Mouse (Mus musculus) CH12.LX (cell line): ENCODE results near the gene Fcgr1. TPM values are rescaled to one million over a fixed set of nuclear protein-coding genes. Genes with fewer than 3 reads are reported as not detected.

Experiments used
- DNase-seq: peaks from one replicate; pipeline ENCODE4 v3.0.0-alpha.2; 2013; ENCODE audit errors: extremely low read depth
- H3K27ac ChIP-seq: 2 replicates; pipeline ENCODE4 v1.5.1; 2012; ENCODE audit warnings: low read depth, mild to moderate bottlenecking, control low read depth, moderate library complexity; ENCODE audit not compliant: insufficient read depth
- H3K27me3 ChIP-seq: replicated peaks from 2 replicates; pipeline ENCODE3; 2012; ENCODE audit warnings: inconsistent platforms
- H3K36me3 ChIP-seq, 2 experiments: replicated peaks in 1 of 2; 2 replicates each; pipeline versions ENCODE3 to v1.6.1; 2012; ENCODE audit warnings: inconsistent platforms in 1 of 2, low read length in 1 of 2, mild to moderate bottlenecking in 1 of 2, mixed read lengths in 1 of 2, moderate library complexity in 1 of 2; ENCODE audit not compliant: control insufficient read depth in 1 of 2, insufficient read depth in 1 of 2
- H3K4me1 ChIP-seq, 2 experiments: 2 replicates each; pipeline ENCODE4 v1.6.1; 2012; ENCODE audit warnings: inconsistent platforms in 1 of 2, moderate library complexity in 1 of 2; ENCODE audit not compliant: insufficient read depth in 2 of 2, control insufficient read depth in 1 of 2
- H3K4me2 ChIP-seq: 2 replicates; pipeline ENCODE4 v1.6.1; 2012; ENCODE audit warnings: low read depth, mild to moderate bottlenecking, control low read depth; ENCODE audit not compliant: poor library complexity, insufficient read depth, severe bottlenecking
- H3K4me3 ChIP-seq, 3 experiments: fragments of 150-350 bp in 1 of 3; sonication (generic) in 1 of 3; replicated peaks in 1 of 3; 2 replicates each; pipeline versions ENCODE3 to v1.5.1; 2011 to 2012; ENCODE audit warnings: low read depth in 2 of 3, low read length in 2 of 3, mild to moderate bottlenecking in 2 of 3, moderate library complexity in 2 of 3, control low read depth in 1 of 3, improper control_type of control experiment in 1 of 3, inconsistent platforms in 1 of 3, mixed read lengths in 1 of 3; ENCODE audit not compliant: poor library complexity in 1 of 3
- H3K79me2 ChIP-seq: replicated peaks from 2 replicates; pipeline ENCODE4 v1.6.1; 2012; ENCODE audit warnings: mild to moderate bottlenecking, moderate library complexity; ENCODE audit not compliant: control insufficient read depth, poor library complexity, insufficient read depth, severe bottlenecking; ENCODE audit errors: extremely low read depth
- H3K9ac ChIP-seq: 2 replicates; pipeline ENCODE4 v1.6.1; 2012; ENCODE audit warnings: low read depth, mild to moderate bottlenecking, control low read depth, moderate library complexity; ENCODE audit not compliant: insufficient read depth
- H3K9me3 ChIP-seq: replicated peaks from 2 replicates; pipeline ENCODE3; 2012; ENCODE audit warnings: low read length, inconsistent platforms, mixed read lengths
- BHLHE40 ChIP-seq: IDR thresholded peaks from 2 replicates; pipeline ENCODE4 v1.6.1; 2011; ENCODE audit warnings: mild to moderate bottlenecking, low read depth, low read length, improper control_type of control experiment
- E2F4 ChIP-seq: IDR thresholded peaks from 2 replicates; pipeline ENCODE4 v1.6.1; 2011; ENCODE audit warnings: low read depth, low read length, improper control_type of control experiment; ENCODE audit not compliant: insufficient replicate concordance
- ELF1 ChIP-seq: IDR thresholded peaks from 2 replicates; pipeline ENCODE4 v1.6.1; 2014; ENCODE audit warnings: low read depth, mild to moderate bottlenecking, inconsistent platforms, low read length, improper control_type of control experiment
- ETS1 ChIP-seq: conservative IDR thresholded peaks from 2 replicates; pipeline ENCODE4 v1.6.1; 2012; ENCODE audit warnings: low read depth, mild to moderate bottlenecking, inconsistent platforms, low read length, improper control_type of control experiment, moderate library complexity
- GABPA ChIP-seq: IDR thresholded peaks from 2 replicates; pipeline ENCODE4 v1.6.1; 2012; ENCODE audit warnings: low read depth, low read length, improper control_type of control experiment, inconsistent platforms; ENCODE audit not compliant: insufficient replicate concordance
- IRF4 ChIP-seq: IDR thresholded peaks from 2 replicates; pipeline ENCODE4 v1.6.1; 2014; ENCODE audit warnings: low read depth, mild to moderate bottlenecking, inconsistent platforms, low read length, improper control_type of control experiment
- KAT2A ChIP-seq: IDR thresholded peaks from 2 replicates; pipeline ENCODE4 v1.6.1; 2012; ENCODE audit warnings: low read length, improper control_type of control experiment, inconsistent platforms; ENCODE audit not compliant: insufficient replicate concordance
- MAFK ChIP-seq: IDR thresholded peaks from 2 replicates; pipeline ENCODE4 v1.6.1; 2011; ENCODE audit warnings: low read length, improper control_type of control experiment; ENCODE audit not compliant: insufficient replicate concordance
- MAZ ChIP-seq: IDR thresholded peaks from 2 replicates; pipeline ENCODE4 v1.6.1; 2012; ENCODE audit warnings: low read depth, mild to moderate bottlenecking, inconsistent platforms, low read length, improper control_type of control experiment, moderate library complexity
- MEF2A ChIP-seq: IDR thresholded peaks from 2 replicates; pipeline ENCODE4 v1.6.1; 2014; ENCODE audit warnings: low read depth, mild to moderate bottlenecking, inconsistent platforms, low read length, improper control_type of control experiment, borderline replicate concordance
- MXI1 ChIP-seq: IDR thresholded peaks from 2 replicates; pipeline ENCODE4 v1.6.1; 2011; ENCODE audit warnings: mild to moderate bottlenecking, low read depth, low read length, improper control_type of control experiment
- NRF1 ChIP-seq: IDR thresholded peaks from 2 replicates; pipeline ENCODE4 v1.6.1; 2014; ENCODE audit warnings: low read depth, mild to moderate bottlenecking, inconsistent platforms, low read length, improper control_type of control experiment, moderate library complexity
- PAX5 ChIP-seq: IDR thresholded peaks from 2 replicates; pipeline ENCODE4 v1.6.1; 2012; ENCODE audit warnings: low read length, inconsistent platforms, mixed read lengths
- POLR2AphosphoS2 ChIP-seq: IDR thresholded peaks from 2 replicates; pipeline ENCODE4 v1.6.1; 2011; ENCODE audit warnings: low read depth, low read length, improper control_type of control experiment
- RCOR1 ChIP-seq: conservative IDR thresholded peaks from 2 replicates; pipeline ENCODE4 v1.6.1; 2012; ENCODE audit warnings: low read depth, mild to moderate bottlenecking, inconsistent platforms, low read length, improper control_type of control experiment
- SIN3A ChIP-seq: IDR thresholded peaks from 2 replicates; pipeline ENCODE4 v1.6.1; 2012; ENCODE audit warnings: low read length, improper control_type of control experiment, inconsistent platforms
- SMC3 ChIP-seq: IDR thresholded peaks from 2 replicates; pipeline ENCODE4 v1.6.1; 2011; ENCODE audit warnings: low read depth, low read length, improper control_type of control experiment
- TBP ChIP-seq: conservative IDR thresholded peaks from 2 replicates; pipeline ENCODE4 v1.6.1; 2011; ENCODE audit warnings: low read depth, low read length, improper control_type of control experiment
- TCF12 ChIP-seq: IDR thresholded peaks from 2 replicates; pipeline ENCODE4 v1.6.1; 2014; ENCODE audit warnings: low read depth, mild to moderate bottlenecking, inconsistent platforms, low read length, improper control_type of control experiment
- UBTF ChIP-seq: IDR thresholded peaks from 2 replicates; pipeline ENCODE4 v1.6.1; 2012; ENCODE audit warnings: low read depth, mild to moderate bottlenecking, inconsistent platforms, low read length, improper control_type of control experiment, moderate library complexity
- USF1 ChIP-seq: IDR thresholded peaks from 2 replicates; pipeline ENCODE4 v1.6.1; 2014; ENCODE audit warnings: low read depth, mild to moderate bottlenecking, inconsistent platforms, low read length, improper control_type of control experiment
- USF2 ChIP-seq: conservative IDR thresholded peaks from 2 replicates; pipeline ENCODE4 v1.6.1; 2011; ENCODE audit warnings: low read depth, low read length, improper control_type of control experiment
- ZMIZ1 ChIP-seq: IDR thresholded peaks from 2 replicates; pipeline ENCODE4 v1.6.1; 2012; ENCODE audit warnings: low read depth, mild to moderate bottlenecking, inconsistent platforms, low read length, improper control_type of control experiment
- ZNF384 ChIP-seq: IDR thresholded peaks from 2 replicates; pipeline ENCODE4 v1.6.1; 2012; ENCODE audit warnings: low read depth, low read length, improper control_type of control experiment, inconsistent platforms
- dilution Hi-C: fragments of 300-500 bp; cut with MboI; formaldehyde crosslinking; loops from 2 replicates; pipeline ENCODE4 v1.14.3; 2020; ENCODE audit warnings: low sequenced_read_pairs; ENCODE audit not compliant: extremely low pct_unique_long_range_greater_than_20kb, extremely low pct_ligation_motif_present
- in situ Hi-C: fragments of 300-500 bp; cut with MboI; formaldehyde crosslinking; loops from 3 replicates; pipeline ENCODE4 v1.14.3; 2019; ENCODE audit warnings: low sequenced_read_pairs, low pct_ligation_motif_present, low pct_unique_long_range_greater_than_20kb, mixed read lengths
- polyA plus RNA-seq: library from polyadenylated mRNA; unstranded; fragments of >175 nt; gene quantifications from 2 replicates; pipeline ENCODE4 v1.2.1, GENCODE M21; 2012; ENCODE audit warnings: low read depth; ENCODE audit not compliant: insufficient read length
- total RNA-seq, 2 experiments: library from RNA; depleted of rRNA; stranded (reverse); fragments of 300-350 nt in 1 of 2; fragments of >200 nt in 1 of 2; gene quantifications; 2 replicates each; pipeline ENCODE4 v1.2.3; 2012 to 2014

Fcgr1 gene
- total and polyA plus RNA-seq, 3 experiments: not detected

- TF ChIP-seq IRF4 (no peak), GABPA (no peak), UBTF (no peak), MEF2A (peak; percentile 24; the same call in 1 of the 2 replicates), PAX5 (no peak), USF1 (no peak)
Observed at GRCm38 (mm10) chr3:96333396-96334174, 39.8 kb upstream of the Fcgr1 start (continued).

GRCm38 (mm10) chr3:96332631-96333395, 39.0 kb upstream of the Fcgr1 start:
- dilution Hi-C loops (no loop called here), in situ Hi-C loops (loop anchor here (10.0 kb wide), 2 partner anchors 48 to 82 kb away; no protein-coding TSS in a partner anchor)
- Histone ChIP-seq H3K27ac (peak overlapping the region; percentile 47), H3K4me3 (peak overlapping the region; percentile 55 to 59 (median 57)), H3K36me3 (no peaks in the 10 kb centered on the region), H3K4me1 (peaks cover 0 to 36% of the 10 kb centered on the region in 2 experiments; a peak in 2 of 4 replicates), H3K79me2 (no peaks in the 10 kb centered on the region), H3K4me2 (peak overlapping the region; percentile 90), H3K27me3 (peaks cover 47% of the 10 kb centered on the region), H3K9me3 (no peaks in the 10 kb centered on the region), H3K9ac (peak overlapping the region; percentile 55; the same call in 1 of the 2 replicates)
- DNase-seq: peak; percentile 89
- TF ChIP-seq SIN3A (0 out of 2 replicates have a peak, but pooled peaks have one; percentile 44), ETS1 (no peak; the same call in 1 of the 2 replicates), SMC3 (no peak), TBP (peak; percentile 99), BHLHE40 (peak; percentile 59; the same call in 1 of the 2 replicates), KAT2A (0 out of 2 replicates have a peak, but pooled peaks have one; percentile 36), NRF1 (peak; percentile 47; the same call in 1 of the 2 replicates), TCF12 (no peak), ZNF384 (no peak), MXI1 (no peak), MEF2A (no peak), ELF1 (peak; percentile 94), MAZ (no peak), RCOR1 (no peak), ZMIZ1 (no peak), POLR2AphosphoS2 (no peak), E2F4 (no peak), IRF4 (peak; percentile 38; the same call in 1 of the 2 replicates), USF2 (no peak), GABPA (no peak), PAX5 (no peak), MAFK (peak; percentile 93)
